Mouse (Mus musculus) ES-E14 (cell line): Measurements from ENCODE around the gene Zfp219. TPM values are rescaled to one million over a fixed set of nuclear protein-coding genes. Genes with fewer than 3 reads are reported as not detected.

Experiments used
- DNase-seq: peaks from one replicate; pipeline ENCODE4 v3.0.0-alpha.2; 2013; ENCODE audit warnings: low read depth, low spot score
- H3K27ac ChIP-seq: 2 replicates; pipeline ENCODE4 v1.5.1; 2012; ENCODE audit warnings: low read depth, mild to moderate bottlenecking, low read length, moderate library complexity, mixed read lengths; ENCODE audit not compliant: poor library complexity, insufficient read depth, severe bottlenecking
- H3K36me3 ChIP-seq: 2 replicates; pipeline ENCODE4 v1.6.1; 2012; ENCODE audit warnings: mild to moderate bottlenecking, low read length, moderate library complexity, mixed read lengths; ENCODE audit not compliant: control insufficient read depth, poor library complexity, insufficient read depth, severe bottlenecking
- H3K4me1 ChIP-seq, 2 experiments: fragments of 150-350 bp in 1 of 2; sonication (generic) in 1 of 2; 2 replicates each; pipeline ENCODE4 v1.6.1; 2012; ENCODE audit warnings: low read length in 2 of 2, mild to moderate bottlenecking in 1 of 2, mixed read lengths in 1 of 2; ENCODE audit not compliant: control insufficient read depth in 2 of 2, insufficient read depth in 2 of 2, poor library complexity in 1 of 2
- H3K4me3 ChIP-seq, 2 experiments: fragments of 150-350 bp in 1 of 2; sonication (generic) in 1 of 2; 2 replicates each; pipeline ENCODE4 v1.5.1; 2012; ENCODE audit warnings: low read length in 2 of 2, low read depth in 1 of 2, mild to moderate bottlenecking in 1 of 2, mixed read lengths in 1 of 2; ENCODE audit not compliant: insufficient read depth in 1 of 2, poor library complexity in 1 of 2, severe bottlenecking in 1 of 2
- H3K9ac ChIP-seq: 2 replicates; pipeline ENCODE4 v1.6.1; 2012; ENCODE audit warnings: low read depth, mild to moderate bottlenecking, low read length, mixed read lengths; ENCODE audit not compliant: poor library complexity, insufficient read depth, severe bottlenecking
- H3K9me3 ChIP-seq: fragments of 150-350 bp; sonication (generic); 2 replicates; pipeline ENCODE4 v1.6.1; 2012; ENCODE audit warnings: low read depth, mild to moderate bottlenecking, low read length; ENCODE audit not compliant: control insufficient read depth, insufficient read depth
- CHD2 ChIP-seq: IDR thresholded peaks from 2 replicates; pipeline ENCODE4 v1.6.1; 2014; ENCODE audit warnings: mild to moderate bottlenecking, low read depth, low read length, inconsistent platforms
- HCFC1 ChIP-seq: IDR thresholded peaks from 2 replicates; pipeline ENCODE4 v1.6.1; 2012; ENCODE audit warnings: low read length, inconsistent platforms, borderline replicate concordance; ENCODE audit not compliant: insufficient read depth
- MAFK ChIP-seq: IDR thresholded peaks from 2 replicates; pipeline ENCODE4 v1.6.1; 2014; ENCODE audit warnings: mild to moderate bottlenecking, low read depth, low read length, inconsistent platforms; ENCODE audit not compliant: insufficient read depth
- ZC3H11A ChIP-seq: IDR thresholded peaks from 2 replicates; pipeline ENCODE4 v1.6.1; 2012; ENCODE audit warnings: low read depth, mild to moderate bottlenecking, inconsistent platforms, low read length, borderline replicate concordance
- ZNF384 ChIP-seq: IDR thresholded peaks from 2 replicates; pipeline ENCODE4 v1.6.1; 2012; ENCODE audit warnings: low read depth, low read length, inconsistent platforms
- in situ Hi-C, 2 experiments: fragments of 600-800 bp; cut with MboI; formaldehyde crosslinking; loops; one replicate each; pipeline ENCODE4 v1.15.1; 2025; ENCODE audit warnings: low sequenced_read_pairs in 2 of 2, inconsistent platforms in 1 of 2; ENCODE audit not compliant: unreplicated experiment in 2 of 2
- total RNA-seq: library from RNA; depleted of rRNA; stranded (reverse); fragments of 300-350 nt; gene quantifications from 2 replicates; pipeline ENCODE4 v1.2.3, GENCODE M21; 2012; rRNA removed

Gene Zfp219
- total RNA-seq, 1 experiment, result 59.5 TPM

- no peak for DNase-seq
- TF ChIP-seq CHD2 (no peak), HCFC1 (no peak), MAFK (no peak), ZC3H11A (no peak), ZNF384 (no peak)
- no peaks in the 10 kb centered on the region for H3K4me1 ChIP-seq
These were observed 53.1 kb downstream of the Zfp219 start for GRCm38 (mm10) chr14:51967400-51967799.

GRCm38 (mm10) chr14:51960316-51960715, 60.2 kb downstream of the Zfp219 start:
- H3K36me3 ChIP-seq, result no peaks in the 10 kb centered on the region
- no peak overlapping the region for H3K27ac ChIP-seq
- H3K9me3 ChIP-seq, result no peaks in the 10 kb centered on the region
- H3K9ac ChIP-seq, result no peak overlapping the region
- in situ Hi-C loops, result no loop called here
- no peak overlapping the region for H3K4me3 ChIP-seq
- no peaks in the 10 kb centered on the region for H3K4me1 ChIP-seq
- DNase-seq, result no peak
- TF ChIP-seq ZNF384 (no peak), CHD2 (no peak), MAFK (no peak)

More at GRCm38 (mm10) chr14:51967400-51967799, 53.1 kb downstream of the Zfp219 start:
- H3K27ac ChIP-seq, result no peak overlapping the region
- in situ Hi-C loops, result no loop called here
- H3K36me3 ChIP-seq, result no peaks in the 10 kb centered on the region
- H3K4me3 ChIP-seq, result no peak overlapping the region
- H3K9ac ChIP-seq, result no peak overlapping the region
- no peaks in the 10 kb centered on the region for H3K9me3 ChIP-seq

Other genes with a start within 250 kb of the Zfp219 start
- gene Ang4, start 247.1 kb downstream of the Zfp219 start, total RNA-seq, result not detected in 2 replicates
- not detected in 2 replicates for gene AY358078, start 220.7 kb downstream of the Zfp219 start, total RNA-seq
- gene Ear6, start 167.0 kb downstream of the Zfp219 start, total RNA-seq, result not detected in 2 replicates
- 19.7 and 40.1 TPM in 2 replicates for gene Mettl17, start 135.9 kb downstream of the Zfp219 start, total RNA-seq
- 0.49 and 0.74 TPM in 2 replicates for gene Slc39a2, start 127.8 kb downstream of the Zfp219 start, total RNA-seq
- 5.7 and 16.6 TPM in 2 replicates for gene Ndrg2, start 106.6 kb downstream of the Zfp219 start, total RNA-seq
- gene Tppp2, start 102.3 kb downstream of the Zfp219 start, total RNA-seq, result not detected in 2 replicates
- not detected in 2 replicates for gene Rnase13, start 98.0 kb downstream of the Zfp219 start, total RNA-seq
- gene Arhgef40, start 36.0 kb downstream of the Zfp219 start, total RNA-seq, result 10.1 and 14.0 TPM in 2 replicates
- 3.6 and 7.7 TPM in 2 replicates for gene Tmem253, start 5.1 kb downstream of the Zfp219 start, total RNA-seq
- not detected in 2 replicates for gene Olfr221, start 21.7 kb upstream of the Zfp219 start, total RNA-seq
- gene Hnrnpc, start 83.3 kb upstream of the Zfp219 start, total RNA-seq, result 242 and 267 TPM in 2 replicates
- gene Rpgrip1, start 90.0 kb upstream of the Zfp219 start, total RNA-seq, result 3.3 and 6.4 TPM in 2 replicates
- gene Supt16, start 176.7 kb upstream of the Zfp219 start, total RNA-seq, result 54.7 and 80.3 TPM in 2 replicates
- 45.1 and 82.1 TPM in 2 replicates for gene Chd8, start 237.0 kb upstream of the Zfp219 start, total RNA-seq